Mouse (Mus musculus) R1 (cell line): ENCODE results near the gene Panx3.

ENCODE experiments used
- DNase-seq: peaks from one replicate; pipeline ENCODE4 v3.0.0-alpha.2; 2018; ENCODE audit warnings: low read depth, low spot score

The Panx3 gene

DNA sequence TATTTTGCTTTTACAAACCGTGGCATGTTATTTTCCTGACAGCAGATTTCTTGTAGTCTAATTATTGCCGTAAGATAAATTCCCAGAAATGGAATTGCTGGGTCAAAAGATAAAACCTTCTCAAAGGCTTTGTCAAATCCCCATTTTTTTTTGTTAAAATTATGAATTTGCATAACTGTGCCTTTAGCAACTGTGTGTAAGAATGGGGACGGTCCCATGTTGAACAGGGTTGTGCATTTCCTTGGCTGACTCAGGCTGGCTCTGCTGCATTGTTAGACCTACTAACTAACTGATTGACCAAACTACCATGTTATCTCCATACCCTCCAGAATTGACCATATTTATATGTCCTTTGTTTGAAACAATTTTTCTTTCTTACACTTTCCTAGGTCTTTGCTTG, 34.8 kb downstream of the Panx3 start:
- DNase-seq, result no peak

GRCm38 (mm10) chr9:37632305-37632704, 36.7 kb downstream of the Panx3 start:
- no peak for DNase-seq

DNA sequence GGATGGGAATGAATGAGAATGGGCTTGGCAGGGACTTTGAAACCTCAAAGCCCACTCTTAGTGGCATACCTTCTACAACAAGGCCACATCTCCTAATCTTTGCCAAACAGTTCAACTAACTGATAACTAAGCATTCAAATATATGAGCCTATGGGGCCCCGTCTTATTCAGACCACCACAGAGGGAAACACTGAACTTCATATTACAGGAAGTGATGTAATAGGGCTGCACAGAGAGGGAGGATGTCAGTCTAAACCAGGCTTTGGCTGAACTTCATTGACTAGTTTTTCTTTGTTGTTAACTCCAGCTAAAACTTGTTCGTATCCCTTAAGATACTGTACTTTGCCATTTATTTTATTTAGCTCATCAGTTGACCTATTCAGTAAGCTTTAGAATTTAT, 39.1 kb downstream of the Panx3 start:
- no peak for DNase-seq

DNA sequence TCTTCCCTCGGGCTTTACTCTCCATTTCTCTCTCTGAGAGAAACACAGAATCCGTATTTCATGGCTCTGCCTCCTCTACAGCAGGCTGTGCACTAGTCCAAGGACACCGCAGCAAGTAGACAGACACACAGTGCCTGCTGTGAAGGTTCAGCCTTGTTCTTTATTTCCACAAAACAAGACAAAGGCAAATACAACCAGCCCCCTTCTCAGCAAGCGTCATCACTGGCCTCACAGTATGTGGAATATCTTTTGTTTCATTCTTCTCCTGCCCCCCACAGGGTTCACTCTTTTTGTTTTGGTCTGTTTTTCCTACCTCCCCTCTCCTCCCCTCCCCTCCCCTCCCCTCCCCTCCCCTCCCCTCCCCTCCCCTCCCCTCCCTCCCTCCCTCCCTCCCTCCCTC, 40.5 kb downstream of the Panx3 start:
- peak; percentile 94 for DNase-seq

DNA sequence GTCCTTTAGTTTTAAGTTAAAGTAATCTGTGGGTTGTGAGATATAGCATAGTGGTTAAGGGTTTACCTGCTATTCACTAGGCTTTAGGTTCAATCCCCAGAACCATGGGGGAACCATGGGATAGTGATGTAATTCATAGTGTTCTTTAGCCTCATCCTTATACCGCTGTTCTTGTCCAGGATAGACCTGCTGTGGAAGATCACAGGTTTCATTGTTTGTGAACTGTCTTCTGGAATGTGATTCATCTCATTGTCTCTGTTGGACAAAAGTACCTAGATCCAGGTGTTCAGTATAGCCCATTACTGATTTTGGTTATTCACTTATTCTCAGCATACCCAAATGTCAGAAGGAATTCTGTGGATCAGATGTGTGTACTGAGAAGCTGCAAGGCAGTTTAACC, 41.8 kb downstream of the Panx3 start:
- peak; percentile 65 for DNase-seq

DNA sequence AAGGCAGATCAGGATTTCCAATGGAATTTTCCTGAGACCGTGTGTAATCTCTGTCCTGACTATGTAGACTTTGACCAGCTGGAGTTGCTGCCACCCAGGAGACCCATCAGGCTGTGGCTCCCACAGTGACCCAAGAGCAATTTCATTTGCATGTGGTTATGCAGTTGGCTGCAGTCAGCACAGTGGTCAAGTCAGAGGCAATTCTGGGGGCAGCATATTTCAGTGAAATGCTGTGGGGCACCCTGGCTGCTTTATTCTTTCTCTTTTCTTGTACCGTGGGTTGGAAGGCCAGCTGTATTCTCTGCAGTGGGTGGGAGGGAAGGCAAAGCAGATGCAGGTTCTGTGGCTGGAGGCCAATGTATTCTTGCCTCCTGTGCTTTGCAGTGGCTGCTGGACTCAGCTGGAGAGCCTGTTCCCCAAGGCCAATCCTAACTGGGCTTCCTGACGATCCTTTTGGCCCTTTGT, 42.9 kb downstream of the Panx3 start:
- no peak for DNase-seq

DNA sequence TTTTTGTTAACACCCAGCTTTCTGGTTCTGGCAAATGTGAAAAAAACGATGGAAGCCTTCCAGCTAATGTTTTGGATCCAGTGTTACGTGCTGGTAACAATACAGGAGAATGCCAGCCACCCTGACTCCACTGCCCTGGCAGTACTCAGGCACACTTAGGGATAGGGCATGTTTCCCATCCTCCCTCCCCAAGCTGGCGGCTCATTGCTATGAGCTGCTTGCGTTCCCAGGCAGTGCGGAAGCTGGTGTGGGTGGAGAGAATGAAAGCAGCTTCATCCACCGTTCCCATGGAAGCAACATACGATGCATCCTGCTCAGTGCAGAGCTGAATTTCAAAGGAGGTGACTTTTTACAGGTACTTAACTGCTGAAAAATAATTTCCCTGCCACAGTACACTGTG, 43.4 kb downstream of the Panx3 start:
- peak; percentile 23 for DNase-seq

DNA sequence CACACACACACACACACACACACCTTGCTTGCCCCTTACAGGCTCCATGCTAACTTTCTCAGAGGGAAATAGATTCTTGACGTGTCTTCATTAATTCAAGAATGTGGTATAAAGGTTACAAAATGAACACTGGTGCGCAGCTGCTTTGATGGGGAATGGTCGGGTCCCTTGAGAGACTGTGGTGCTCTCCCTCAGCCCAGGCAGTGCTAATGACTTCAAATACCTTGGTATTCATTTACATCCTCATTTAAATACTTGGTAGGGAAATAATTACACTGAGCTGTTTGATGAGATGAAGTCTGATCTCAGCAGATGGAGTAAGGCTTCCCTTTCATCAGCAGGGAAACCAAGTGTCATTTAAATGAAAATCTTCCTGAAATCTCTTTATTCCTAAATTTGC, 43.9 kb downstream of the Panx3 start:
- DNase-seq, result no peak

GRCm38 (mm10) chr9:37624502-37624901, 44.5 kb downstream of the Panx3 start:
- no peak for DNase-seq

GRCm38 (mm10) chr9:37623981-37624380, 45.1 kb downstream of the Panx3 start:
- no peak for DNase-seq

GRCm38 (mm10) chr9:37621290-37621689, 47.7 kb downstream of the Panx3 start:
- no peak for DNase-seq

- DNase-seq, result peak; percentile 46
Observed at GRCm38 (mm10) chr9:37616770-37617169, 52.3 kb downstream of the Panx3 start.

- DNase-seq, result no peak
Observed at GRCm38 (mm10) chr9:37615220-37615619, 53.8 kb downstream of the Panx3 start.

DNA sequence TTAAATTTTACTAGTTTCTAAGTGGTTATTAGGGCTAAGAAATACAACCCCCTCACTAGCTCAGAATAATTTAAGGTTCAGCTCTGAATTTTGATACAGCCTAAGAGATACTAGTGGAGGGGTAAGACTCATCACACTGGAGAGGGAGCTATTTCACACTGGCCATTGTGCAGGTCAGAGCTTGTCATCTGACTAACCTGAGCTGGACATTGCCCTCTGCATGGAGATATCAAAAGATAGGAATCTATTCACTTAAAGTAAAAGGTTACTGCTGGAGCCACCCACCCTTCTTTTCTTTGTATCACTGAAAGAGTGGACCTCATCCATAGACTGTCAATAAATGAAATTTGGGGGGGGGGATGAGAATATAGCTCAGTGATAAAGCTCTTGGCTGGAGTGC, 54.7 kb downstream of the Panx3 start:
- DNase-seq, result no peak

- DNase-seq, result no peak
Observed at GRCm38 (mm10) chr9:37613911-37614280, 55.1 kb downstream of the Panx3 start.

DNA sequence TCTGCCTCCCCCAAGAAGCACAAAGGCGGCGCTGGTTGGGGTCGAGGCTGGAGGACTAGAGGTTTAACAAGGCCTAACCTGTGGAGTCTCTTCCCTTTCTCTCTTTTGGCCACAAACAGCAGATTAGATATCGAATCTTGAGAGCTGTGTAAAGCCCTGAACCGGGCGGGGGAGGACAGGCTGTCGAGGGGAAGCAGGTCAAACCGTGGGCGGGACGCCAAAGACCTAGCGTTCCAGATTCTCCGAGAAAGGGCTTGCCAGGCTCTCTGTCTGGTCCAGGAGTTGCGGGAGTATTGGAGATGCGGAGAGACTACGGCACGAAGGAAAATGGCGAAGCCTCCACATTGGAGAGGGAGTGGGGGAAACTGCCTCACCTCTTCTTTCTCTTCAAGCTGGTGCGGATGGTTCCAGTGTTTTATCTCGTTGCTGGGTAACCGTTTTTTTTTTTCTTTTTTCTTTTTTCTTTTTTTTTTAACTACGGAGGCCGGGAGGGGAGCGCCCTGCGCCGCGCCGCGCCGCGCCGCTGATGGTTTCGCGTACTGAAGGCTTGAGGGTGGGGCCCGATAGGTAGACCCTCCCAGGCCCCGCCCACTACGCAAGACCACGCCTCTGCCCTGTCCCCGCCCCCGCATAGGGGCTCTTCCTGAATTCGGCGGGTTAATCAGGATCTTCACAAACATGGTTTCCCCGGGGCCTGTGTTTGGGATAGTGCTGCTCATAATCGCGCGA, 55.7 kb downstream of the Panx3 start, which contains the start of gene Spa17:
Spa17 (minus strand) TSS at position 541 of the 729 bp plus-strand sequence.
- peak; percentile 95 for DNase-seq
